ENCODE assay signal across 8 mouse cellular contexts in the genomic region with DNA sequence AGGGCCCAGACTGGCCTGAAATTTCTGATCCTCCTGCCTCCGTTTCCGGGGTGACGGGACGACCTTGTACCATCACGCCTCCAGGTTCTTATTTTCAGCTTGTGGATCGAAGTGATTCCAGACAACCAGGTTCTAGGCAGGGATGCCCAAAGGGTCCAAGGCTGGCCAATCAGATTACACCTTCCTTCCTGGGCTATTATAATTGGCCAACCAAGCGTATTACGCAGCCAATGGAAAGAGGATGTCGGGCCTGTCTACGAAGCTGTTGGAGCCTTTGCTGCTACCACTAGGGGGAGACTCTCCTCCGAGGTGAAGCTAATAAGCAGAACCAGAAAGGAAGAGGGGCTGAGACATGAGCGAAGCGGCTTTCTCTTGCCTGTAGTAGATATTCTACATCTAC. TPM values are rescaled to one million over a fixed set of nuclear protein-coding genes. Genes with fewer than 3 reads are reported as not detected.
A peak's percentile ranks its signal among the peaks of the same experiment; 100 is the strongest.
DNase-seq lines count a peak whose midpoint lies in the region; ATAC-seq lines count a peak whose summit lies in the region.

No protein-coding gene starts in this region.

- peak overlapping the region; percentile 3; the same call in 1 of the 2 replicates for H3K9ac ChIP-seq in hindbrain, embryonic 16.5 days (ENCODE audit: low read depth, low read length)

- WGBS in hindbrain, embryonic 16.5 days: 1% methylated on average over 13 of the region's 13 CpGs

- H3K4me1 ChIP-seq in hindbrain, embryonic 16.5 days (ENCODE audit: control insufficient read depth, insufficient read depth, low read depth, low read length): peaks cover 28% of the 10 kb centered on the region

- peak overlapping the region; percentile 14; the same call in 1 of the 2 replicates for H3K27ac ChIP-seq in hindbrain, embryonic 16.5 days (ENCODE audit: low read depth, low read length)

- ATAC-seq in activated CD4-positive, CD25-positive, alpha-beta regulatory T cell, adult 4 months: peak; percentile 85
- ATAC-seq in hindbrain, embryonic 16.5 days: peak; percentile 89

- DNase-seq in cerebellum, postnatal 14 days: peak; percentile 96
- DNase-seq in frontal cortex, postnatal 36 days (ENCODE audit: low spot score in 2 of 2): peak; percentile 87 to 96
- peak; percentile 95 for DNase-seq in left cerebral cortex, adult 11 months (ENCODE audit: low spot score)
- peak; percentile 77 for DNase-seq in lung, postnatal 25 days (ENCODE audit: low spot score)
- DNase-seq in retina, postnatal 7 days (ENCODE audit: low read depth, low spot score): peak; percentile 88
- DNase-seq in yolk sac, embryonic 10.5 days (ENCODE audit: low spot score): peak; percentile 71

- H3K27me3 ChIP-seq in hindbrain, embryonic 16.5 days (replicated peaks; ENCODE audit: control insufficient read depth, insufficient read depth, low read length): peaks cover 9% of the 10 kb centered on the region

- H3K4me3 ChIP-seq in hindbrain, embryonic 16.5 days (ENCODE audit: low read length): peak overlapping the region; percentile 21

- H3K36me3 ChIP-seq in hindbrain, embryonic 16.5 days (ENCODE audit: control insufficient read depth, insufficient read depth, low read length): no peaks in the 10 kb centered on the region

- H3K9me3 ChIP-seq in hindbrain, embryonic 16.5 days (ENCODE audit: control insufficient read depth, low read length): no peaks in the 10 kb centered on the region

- H3K4me2 ChIP-seq in hindbrain, embryonic 16.5 days (ENCODE audit: low read length): peak overlapping the region; percentile 51

RNA-seq across cellular contexts. Expression of a gene that starts 8.2 kb away (rescaled TPM):
- polyA plus RNA-seq in activated CD4-positive, CD25-positive, alpha-beta regulatory T cell, adult 4 months (2017; shearing (Covaris generic)): 1 to 10 TPM; 4.2 to 8.5 TPM
- polyA plus RNA-seq in hindbrain, embryonic 16.5 days (2015; fragmentation: Nextera tagmentation; extraction: Ambion mirVana): 16.8 and 17.0 TPM in 2 replicates

RNA-seq across cellular contexts. Expression of a gene that starts 10.3 kb away (rescaled TPM):
- not detected for polyA plus RNA-seq in activated CD4-positive, CD25-positive, alpha-beta regulatory T cell, adult 4 months (2017; shearing (Covaris generic))
- polyA plus RNA-seq in hindbrain, embryonic 16.5 days (2015; fragmentation: Nextera tagmentation; extraction: Ambion mirVana): 0.21 and 0.54 TPM in 2 replicates

RNA-seq across cellular contexts. Expression of a gene that starts 17.3 kb away (rescaled TPM):
- 1 to 10 TPM; 2.9 to 6.4 TPM for polyA plus RNA-seq in activated CD4-positive, CD25-positive, alpha-beta regulatory T cell, adult 4 months (2017; shearing (Covaris generic))
- polyA plus RNA-seq in hindbrain, embryonic 16.5 days (2015; fragmentation: Nextera tagmentation; extraction: Ambion mirVana): 14.6 and 14.8 TPM in 2 replicates

RNA-seq across cellular contexts. Expression of a gene that starts 23.4 kb away (rescaled TPM):
- 100 to 1,000 TPM; 121 to 130 TPM for polyA plus RNA-seq in activated CD4-positive, CD25-positive, alpha-beta regulatory T cell, adult 4 months (2017; shearing (Covaris generic))
- 124 and 131 TPM in 2 replicates for polyA plus RNA-seq in hindbrain, embryonic 16.5 days (2015; fragmentation: Nextera tagmentation; extraction: Ambion mirVana)

RNA-seq across cellular contexts. Expression of a gene that starts 30.7 kb away (rescaled TPM):
- polyA plus RNA-seq in activated CD4-positive, CD25-positive, alpha-beta regulatory T cell, adult 4 months (2017; shearing (Covaris generic)): not detected
- 15.8 and 16.8 TPM in 2 replicates for polyA plus RNA-seq in hindbrain, embryonic 16.5 days (2015; fragmentation: Nextera tagmentation; extraction: Ambion mirVana)

Comparison
In these comparisons a context has a peak if more than half of its experiments do, and no peak if none do; other contexts are left out.
1. Peak in every context shown above with its lines: DNase-seq, ATAC-seq, H3K4me3 ChIP-seq and H3K27ac ChIP-seq.